Mouse (Mus musculus): ENCODE data around the gene Hist2h2bb.

DNA sequence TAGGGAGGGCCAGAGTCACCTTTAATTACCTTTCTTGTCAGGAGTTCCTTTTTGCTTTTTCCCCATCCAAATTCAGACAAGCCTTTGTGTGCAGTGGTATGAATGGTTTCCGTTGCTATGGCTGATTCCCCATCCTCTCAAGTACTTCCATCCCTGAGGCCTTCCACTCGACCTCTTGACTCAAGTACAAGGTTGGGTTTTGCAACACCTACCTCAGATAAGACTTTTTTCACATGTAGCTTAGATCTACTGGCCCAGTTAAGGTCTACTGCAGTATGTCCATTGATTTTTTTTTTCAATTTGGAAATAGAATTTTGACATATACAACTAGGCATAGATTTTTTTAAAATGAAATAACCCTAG is 37.8 kb upstream of the Hist2h2bb start:
- TF ChIP-seq CTCF (conservative IDR thresholded peaks at IDR 0.05; ENCODE audit: low read length) = no peak
- no peak for TF ChIP-seq POU5F1 (IDR thresholded peaks at IDR 0.05; ENCODE audit: borderline replicate concordance, low read length)
- TF ChIP-seq NANOG (IDR thresholded peaks at IDR 0.05; ENCODE audit: borderline replicate concordance, low read length) = no peak
